Mouse (Mus musculus) thymus, adult 2 months (tissue): ENCODE measurements at regions not wholly inside any gene's neighbourhood (a gene's known extent, or its start where the extent isn't known, plus 50 kb on each side); places are given as distances from the start of the nearest gene placed in this dataset.

Source experiments
- DNase-seq: peaks from one replicate; pipeline ENCODE4 v3.0.0; 2021
- H3K27ac ChIP-seq: fragments of 200-500 bp; 2 replicates; pipeline ENCODE4 v1.5.1; 2012; ENCODE audit warnings: low read length, control low read depth; ENCODE audit not compliant: control insufficient read depth, insufficient read depth
- H3K27me3 ChIP-seq: fragments of 200-500 bp; 2 replicates; pipeline ENCODE4 v1.6.1; 2012; ENCODE audit warnings: mild to moderate bottlenecking, low read length, moderate library complexity, mixed read lengths; ENCODE audit not compliant: control insufficient read depth, insufficient read depth
- H3K36me3 ChIP-seq: fragments of 200-500 bp; 2 replicates; pipeline ENCODE4 v1.6.1; 2012; ENCODE audit warnings: mild to moderate bottlenecking, low read length, moderate library complexity; ENCODE audit not compliant: control insufficient read depth, insufficient read depth
- H3K4me1 ChIP-seq: fragments of 200-500 bp; replicated peaks from 2 replicates; pipeline ENCODE4 v1.6.1; 2012; ENCODE audit warnings: low read length; ENCODE audit not compliant: control insufficient read depth, insufficient read depth
- H3K4me3 ChIP-seq: fragments of 200-500 bp; 2 replicates; pipeline ENCODE4 v1.5.1; 2012; ENCODE audit warnings: mild to moderate bottlenecking, low read length, control low read depth, moderate library complexity; ENCODE audit not compliant: control insufficient read depth, insufficient read depth
- CTCF ChIP-seq: fragments of 200-500 bp; IDR thresholded peaks from 2 replicates; pipeline ENCODE4 v1.5.1; 2012; ENCODE audit warnings: mild to moderate bottlenecking, control low read depth, low read length, moderate library complexity, borderline replicate concordance; ENCODE audit not compliant: control insufficient read depth, poor library complexity, insufficient read depth; ENCODE audit errors: extremely low read depth
- POLR2A ChIP-seq: fragments of 200-500 bp; IDR thresholded peaks from 2 replicates; pipeline ENCODE4 v1.6.1; 2012; ENCODE audit warnings: mild to moderate bottlenecking, low read length, control low read depth, moderate library complexity; ENCODE audit not compliant: control insufficient read depth, poor library complexity, insufficient read depth; ENCODE audit errors: extremely low read depth
- WGBS: fragments of 180-500 bp; shearing (Covaris S2); methylation state at CpG from one replicate; pipeline ENCODE4 v1.1.7; 2018; 5-methylcytosine and 5-hydroxymethylcytosine counted together

DNA sequence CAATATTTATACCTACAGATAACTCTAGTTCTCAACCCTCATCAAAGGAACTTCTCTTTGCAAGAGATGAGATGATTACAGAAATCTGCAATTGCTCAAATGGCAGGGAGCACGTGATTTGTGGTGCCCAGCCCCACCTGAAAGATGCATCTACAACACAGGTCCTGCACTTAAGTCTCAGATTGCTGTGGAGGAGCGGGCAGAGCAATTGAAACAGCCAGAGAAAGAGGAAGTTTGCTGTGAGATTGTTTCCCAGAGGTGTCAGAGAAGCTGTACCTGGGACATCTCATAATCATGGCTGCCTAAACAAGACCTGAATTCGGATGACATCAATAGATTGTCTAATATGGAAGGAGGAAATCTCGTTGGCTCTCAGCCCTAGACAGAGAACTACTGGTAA lies 105.9 kb upstream of the Cxcr4 start:
- no peak overlapping the region for H3K4me3 ChIP-seq
- TF ChIP-seq POLR2A = no peak
- TF ChIP-seq CTCF = no peak

DNA sequence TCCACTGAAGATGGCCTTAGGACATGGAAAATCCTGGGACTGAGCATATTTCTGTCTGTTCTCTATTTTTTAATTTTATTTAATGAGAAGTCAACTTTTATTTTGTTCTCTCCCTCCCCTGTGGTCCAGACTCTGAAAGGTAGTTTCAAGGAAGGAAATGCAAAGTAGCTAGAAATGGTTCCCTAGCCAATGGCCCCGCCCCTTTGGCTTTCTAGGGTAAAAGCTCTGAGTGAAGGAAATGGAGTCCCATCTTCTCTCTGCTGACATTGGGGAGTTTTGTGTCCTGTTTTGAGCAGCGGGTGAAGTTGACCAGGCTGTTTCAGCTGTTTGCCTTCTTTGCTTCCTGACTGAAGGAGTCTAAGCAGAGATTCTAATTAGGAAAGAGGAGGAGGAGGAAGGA lies 103.8 kb upstream of the Cxcr4 start:
- peaks cover 2% of the 10 kb centered on the region; the same call in 1 of the 2 replicates for H3K4me1 ChIP-seq
- DNase-seq = peak; percentile 64
- H3K36me3 ChIP-seq = no peaks in the 10 kb centered on the region
- H3K27ac ChIP-seq = no peak overlapping the region
- WGBS = 30% methylated on average over 2 of the region's 2 CpGs
- H3K4me3 ChIP-seq = no peak overlapping the region
- TF ChIP-seq CTCF (no peak), POLR2A (no peak)
- H3K27me3 ChIP-seq = no peaks in the 10 kb centered on the region

More for the DNA sequence above, 105.9 kb upstream of the Cxcr4 start:
- no peaks in the 10 kb centered on the region for H3K27me3 ChIP-seq
- H3K4me1 ChIP-seq = peaks cover 2% of the 10 kb centered on the region; the same call in 1 of the 2 replicates
- DNase-seq = no peak
- WGBS = 38% methylated on average over 4 of the region's 4 CpGs
- H3K27ac ChIP-seq = no peak overlapping the region
- no peaks in the 10 kb centered on the region for H3K36me3 ChIP-seq

DNA sequence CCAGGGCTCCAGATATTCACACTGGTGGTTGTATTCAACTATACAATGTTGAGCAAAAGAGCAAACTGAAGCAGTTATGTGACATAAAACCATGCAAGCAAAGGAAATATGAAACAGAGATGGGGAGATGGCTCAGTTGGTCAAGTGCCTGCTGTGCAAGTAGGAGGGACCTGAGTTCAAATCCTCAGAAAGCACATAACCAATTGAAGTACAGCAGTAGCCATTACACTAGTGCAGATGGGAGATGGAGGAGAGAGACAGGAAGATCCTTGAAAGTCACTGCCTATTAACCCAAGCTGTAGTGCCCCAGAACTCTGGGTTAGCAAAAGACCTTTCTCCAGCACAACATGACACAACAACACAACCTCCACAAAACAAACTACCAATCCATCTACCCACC lies 100.7 kb upstream of the Cxcr4 start:
- no peak overlapping the region for H3K27ac ChIP-seq
- no peak overlapping the region for H3K4me3 ChIP-seq
- TF ChIP-seq POLR2A (no peak), CTCF (no peak)
- H3K36me3 ChIP-seq = no peaks in the 10 kb centered on the region
- DNase-seq = no peak
- no peaks in the 10 kb centered on the region for H3K27me3 ChIP-seq
- H3K4me1 ChIP-seq = peaks cover 2% of the 10 kb centered on the region; the same call in 1 of the 2 replicates

DNA sequence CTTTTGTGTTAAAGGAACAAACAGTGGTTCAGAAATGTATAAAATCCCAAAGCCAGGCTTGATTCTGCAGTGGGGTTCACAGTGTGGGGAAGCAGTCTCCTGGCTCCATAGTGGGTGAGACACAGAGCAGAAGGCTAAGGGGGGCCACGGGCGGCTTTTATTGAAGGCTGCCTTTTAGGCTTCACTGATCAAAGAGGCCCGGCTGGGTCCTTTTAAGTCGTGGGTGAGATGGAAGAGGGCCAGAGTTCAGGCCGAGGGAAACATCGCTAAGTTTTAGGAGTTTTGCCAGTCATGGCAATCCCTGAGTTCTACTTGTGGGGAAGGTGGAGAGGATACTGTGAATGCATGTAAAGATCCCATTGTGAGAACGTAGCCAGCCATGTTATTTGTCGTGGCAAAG lies 100.2 kb upstream of the Cxcr4 start:
- whole genome bisulfite sequencing = 90% methylated on average over 8 of the region's 8 CpGs
- no peaks in the 10 kb centered on the region for H3K27me3 ChIP-seq
- H3K36me3 ChIP-seq = no peaks in the 10 kb centered on the region
- no peak for DNase-seq
- peaks cover 2% of the 10 kb centered on the region; the same call in 1 of the 2 replicates for H3K4me1 ChIP-seq
- no peak for TF ChIP-seq CTCF
- no peak for TF ChIP-seq POLR2A
- H3K4me3 ChIP-seq = no peak overlapping the region
- no peak overlapping the region for H3K27ac ChIP-seq

DNA sequence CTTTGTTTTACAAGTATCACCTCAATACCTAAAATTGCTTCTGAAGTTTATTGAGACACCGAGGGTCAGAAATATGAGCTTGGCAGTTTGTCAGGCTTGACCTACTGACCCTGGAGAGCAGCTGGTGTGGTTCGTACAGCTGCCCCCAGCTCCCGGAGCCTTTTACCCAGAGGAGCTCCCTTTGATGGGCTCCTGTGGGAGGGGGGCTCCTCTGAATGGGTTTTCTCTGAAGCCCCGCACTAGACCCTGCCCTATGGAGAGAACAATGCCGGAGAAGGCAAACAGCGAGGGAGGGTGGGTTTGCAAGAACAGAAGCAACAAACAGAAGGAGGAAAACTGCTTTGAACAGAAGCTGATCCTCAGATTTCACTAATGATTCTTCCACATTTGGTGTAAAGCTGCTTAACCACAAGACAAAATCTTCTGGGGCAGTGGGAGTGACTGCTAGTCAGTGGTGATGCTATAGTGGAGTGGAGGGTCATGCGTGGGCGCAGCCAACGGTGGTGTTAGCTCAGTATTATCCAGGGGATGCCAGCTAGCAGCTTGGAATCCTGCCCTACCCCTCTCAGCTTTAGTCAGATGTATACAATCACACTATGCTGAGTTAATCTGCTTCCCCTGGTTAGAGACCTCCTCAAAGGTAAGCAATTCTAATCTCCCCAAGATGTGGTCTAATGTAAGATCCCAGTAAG lies 95.3 kb upstream of the Cxcr4 start:
- no peak for TF ChIP-seq POLR2A
- TF ChIP-seq CTCF = no peak
- DNase-seq = no peak
- H3K27ac ChIP-seq = no peak overlapping the region
- no peak overlapping the region for H3K4me3 ChIP-seq
- 88% methylated on average over 9 of the region's 9 CpGs for WGBS
- H3K36me3 ChIP-seq = no peaks in the 10 kb centered on the region
- no peaks in the 10 kb centered on the region for H3K27me3 ChIP-seq
- no peaks in the 10 kb centered on the region; the same call in 1 of the 2 replicates for H3K4me1 ChIP-seq

DNA sequence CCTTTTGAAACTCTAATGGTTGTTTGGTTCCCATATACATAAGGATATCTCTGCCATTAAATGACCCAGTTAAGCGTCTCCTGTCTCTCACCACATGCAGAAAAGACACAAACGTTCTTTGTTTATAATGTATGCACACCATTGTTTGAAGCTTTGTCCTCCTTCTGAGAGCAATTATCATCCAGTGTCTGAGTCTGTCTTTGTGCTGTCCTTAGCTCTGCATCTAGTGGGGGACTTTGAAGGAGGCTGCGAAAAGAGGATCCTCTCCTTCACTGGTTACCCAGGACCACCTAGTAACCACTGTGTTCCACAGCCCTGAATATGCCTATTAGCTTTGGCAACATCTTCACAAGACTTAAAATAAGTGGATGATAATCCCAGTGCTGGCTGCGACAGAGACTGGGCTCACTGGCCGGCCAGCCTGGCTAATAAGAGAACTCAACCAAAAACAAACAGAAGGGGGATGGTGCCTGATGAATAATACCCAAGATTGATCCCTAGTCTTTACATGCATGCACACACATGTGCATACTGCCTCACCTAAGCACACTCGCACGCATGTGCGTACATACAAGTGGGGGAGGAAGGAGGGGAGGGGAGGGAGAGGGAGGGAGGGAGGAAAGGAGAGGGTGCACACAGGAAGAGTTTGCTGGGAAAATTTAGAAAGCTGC lies 93.5 kb upstream of the Cxcr4 start:
- no peaks in the 10 kb centered on the region for H3K27me3 ChIP-seq
- H3K36me3 ChIP-seq = no peaks in the 10 kb centered on the region
- TF ChIP-seq POLR2A = no peak
- no peak for TF ChIP-seq CTCF
- no peak overlapping the region for H3K27ac ChIP-seq
- no peak overlapping the region for H3K4me3 ChIP-seq
- 95% methylated on average over 8 of the region's 8 CpGs for WGBS
- no peaks in the 10 kb centered on the region; the same call in 1 of the 2 replicates for H3K4me1 ChIP-seq
- no peak for DNase-seq
